Mouse (Mus musculus): ENCODE measurements around the gene Pelo. TPM values are rescaled to one million over a fixed set of nuclear protein-coding genes. Genes with fewer than 3 reads are reported as not detected.

Gene Pelo
- polyA plus RNA-seq, 1 experiment from 2014 or later = 6.8 TPM

DNA sequence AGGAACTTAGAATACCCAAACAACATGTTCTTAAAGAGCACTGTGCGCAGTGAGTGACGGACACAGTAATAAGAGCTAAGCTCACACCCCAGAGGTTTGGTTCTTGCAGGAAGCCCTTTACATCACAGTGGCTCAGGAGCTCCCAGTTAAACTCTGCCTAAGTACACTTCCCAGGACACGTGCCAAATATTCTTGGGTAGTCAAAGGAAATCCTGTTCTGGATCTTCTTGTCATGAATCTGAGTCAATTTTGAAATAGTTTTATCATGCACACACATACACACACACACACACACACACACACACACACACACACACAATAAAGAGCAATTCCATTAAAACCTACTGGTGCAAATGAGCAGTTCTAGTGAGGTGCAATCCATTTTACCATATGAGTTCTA, 18.6 kb downstream of the Pelo start:
- Histone ChIP-seq H3K4me1 (no peaks in the 10 kb centered on the region), H3K4me3 (replicated peaks) (no peak overlapping the region), H3K36me3 (no peaks in the 10 kb centered on the region), H3K4me2 (replicated peaks) (no peak overlapping the region), H3K27me3 (no peaks in the 10 kb centered on the region), H3K9me3 (replicated peaks) (no peaks in the 10 kb centered on the region), H3K27ac (replicated peaks) (no peak overlapping the region), H3K9ac (no peak overlapping the region)
- 83% methylated on average over 3 of the region's 3 CpGs for WGBS
- ATAC-seq (ENCODE audit: insufficient number of reproducible peaks, low FRiP score, low TSS enrichment, low read depth) = no peak

GRCm38 (mm10) chr13:115067968-115068330, 22.0 kb downstream of the Pelo start:
- H3K27me3 ChIP-seq = no peaks in the 10 kb centered on the region
- no peaks in the 10 kb centered on the region for H3K36me3 ChIP-seq
- no peak overlapping the region for H3K27ac ChIP-seq (replicated peaks)
- no peak overlapping the region for H3K4me2 ChIP-seq (replicated peaks)
- H3K4me1 ChIP-seq = no peaks in the 10 kb centered on the region
- H3K9me3 ChIP-seq (replicated peaks) = no peaks in the 10 kb centered on the region
- H3K4me3 ChIP-seq (replicated peaks) = no peak overlapping the region
- WGBS = 76% methylated on average over 1 of the region's 1 CpGs
- no peak for ATAC-seq (ENCODE audit: insufficient number of reproducible peaks, low FRiP score, low TSS enrichment, low read depth)
- H3K9ac ChIP-seq = no peak overlapping the region

DNA sequence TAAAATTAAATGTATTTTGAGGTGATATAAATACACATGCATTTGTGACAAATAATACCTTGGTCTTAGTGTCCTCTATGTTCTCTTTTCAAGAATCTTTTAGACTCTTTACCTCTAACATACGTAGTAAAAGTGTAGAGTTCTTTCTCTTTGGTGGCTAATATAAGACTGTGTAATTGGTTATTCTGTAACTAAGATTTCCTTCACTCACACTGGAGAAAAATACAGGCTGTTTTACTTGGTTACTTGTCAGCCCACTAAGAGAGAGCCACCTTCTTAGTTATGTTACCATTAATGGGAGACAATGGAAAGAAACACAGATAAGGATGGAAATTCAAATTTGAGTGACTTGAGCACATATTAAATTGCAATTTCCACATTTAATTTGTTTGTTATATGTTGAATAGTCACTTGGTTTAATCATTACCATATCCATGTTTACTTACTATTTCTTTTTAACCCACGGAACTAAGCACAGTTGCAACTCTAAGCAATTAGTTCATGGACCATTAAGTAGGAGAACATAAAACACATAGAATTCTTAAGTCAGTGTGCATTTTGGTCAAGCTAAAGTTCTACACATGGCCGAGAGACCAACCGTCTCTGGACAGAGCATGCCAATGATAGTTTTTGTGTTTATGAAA, 22.5 kb downstream of the Pelo start:
- Histone ChIP-seq H3K4me2 (replicated peaks) (no peak overlapping the region), H3K4me1 (no peaks in the 10 kb centered on the region), H3K27ac (replicated peaks) (no peak overlapping the region), H3K27me3 (no peaks in the 10 kb centered on the region), H3K9ac (no peak overlapping the region), H3K9me3 (replicated peaks) (no peaks in the 10 kb centered on the region), H3K4me3 (replicated peaks) (no peak overlapping the region), H3K36me3 (no peaks in the 10 kb centered on the region)
- WGBS = 84% methylated on average over 4 of the region's 4 CpGs
- no peak for ATAC-seq (ENCODE audit: insufficient number of reproducible peaks, low FRiP score, low TSS enrichment, low read depth)

DNA sequence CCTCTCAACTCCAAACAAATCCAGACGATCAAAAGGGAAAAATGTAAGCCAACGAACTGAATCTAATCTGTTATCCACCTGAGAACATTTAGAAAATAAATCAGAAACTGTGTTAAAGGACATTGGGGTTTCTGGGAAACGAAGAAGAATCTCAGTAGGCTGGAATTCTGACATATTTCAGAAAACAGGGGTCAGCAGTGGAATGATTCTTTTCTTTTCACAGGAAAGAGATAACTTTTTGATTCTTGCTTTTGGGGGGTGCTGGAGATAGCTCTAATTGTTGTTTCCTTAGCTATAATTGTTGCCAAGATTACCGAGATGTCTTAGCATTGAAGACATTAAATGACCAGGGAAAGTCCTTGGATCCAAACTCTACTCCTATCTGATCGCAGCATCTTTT, 32.4 kb downstream of the Pelo start:
- Histone ChIP-seq H3K4me3 (replicated peaks) (no peak overlapping the region), H3K36me3 (no peaks in the 10 kb centered on the region), H3K27me3 (no peaks in the 10 kb centered on the region), H3K9ac (no peak overlapping the region), H3K4me1 (no peaks in the 10 kb centered on the region), H3K4me2 (replicated peaks) (no peak overlapping the region), H3K27ac (replicated peaks) (no peak overlapping the region), H3K9me3 (replicated peaks) (no peaks in the 10 kb centered on the region)
- no peak for ATAC-seq (ENCODE audit: insufficient number of reproducible peaks, low FRiP score, low TSS enrichment, low read depth)
- 78% methylated on average over 5 of the region's 5 CpGs for WGBS

GRCm38 (mm10) chr13:115054783-115055182, 35.2 kb downstream of the Pelo start:
- Histone ChIP-seq H3K36me3 (no peaks in the 10 kb centered on the region), H3K4me1 (no peaks in the 10 kb centered on the region), H3K27ac (replicated peaks) (no peak overlapping the region), H3K4me2 (replicated peaks) (no peak overlapping the region), H3K9me3 (replicated peaks) (no peaks in the 10 kb centered on the region), H3K27me3 (no peaks in the 10 kb centered on the region), H3K4me3 (replicated peaks) (no peak overlapping the region), H3K9ac (no peak overlapping the region)
- no peak for ATAC-seq (ENCODE audit: insufficient number of reproducible peaks, low FRiP score, low TSS enrichment, low read depth)
- WGBS = 49% methylated on average over 9 of the region's 9 CpGs

DNA sequence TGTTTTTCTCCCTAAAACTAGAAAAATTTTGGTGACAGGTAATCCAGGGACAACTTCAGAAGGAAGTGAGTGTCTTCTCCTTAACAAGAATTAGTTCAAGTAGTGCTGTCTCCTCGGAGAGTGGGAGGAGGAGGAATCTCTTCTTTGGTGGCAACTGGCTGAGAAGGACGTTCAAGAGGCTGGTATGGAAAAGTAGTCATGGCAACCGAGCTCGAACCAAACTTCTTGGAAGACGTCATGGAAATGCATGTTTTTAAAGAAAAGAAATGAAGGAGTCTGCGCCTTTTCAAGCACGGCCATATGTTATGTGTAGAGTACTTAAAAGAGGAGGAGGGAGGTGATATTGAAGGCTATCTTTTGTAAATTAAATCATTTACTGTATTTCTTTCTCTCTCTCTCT, 37.4 kb downstream of the Pelo start:
- Histone ChIP-seq H3K27ac (replicated peaks) (no peak overlapping the region), H3K4me2 (replicated peaks) (no peak overlapping the region), H3K9ac (no peak overlapping the region), H3K9me3 (replicated peaks) (no peaks in the 10 kb centered on the region), H3K27me3 (no peaks in the 10 kb centered on the region), H3K4me1 (no peaks in the 10 kb centered on the region), H3K4me3 (replicated peaks) (no peak overlapping the region), H3K36me3 (no peaks in the 10 kb centered on the region)
- no peak for ATAC-seq (ENCODE audit: insufficient number of reproducible peaks, low FRiP score, low TSS enrichment, low read depth)
- WGBS = 81% methylated on average over 7 of the region's 7 CpGs

GRCm38 (mm10) chr13:115050660-115051559, 39.1 kb downstream of the Pelo start:
- Histone ChIP-seq H3K4me1 (no peaks in the 10 kb centered on the region), H3K9ac (no peak overlapping the region), H3K27ac (replicated peaks) (no peak overlapping the region), H3K9me3 (replicated peaks) (no peaks in the 10 kb centered on the region), H3K36me3 (no peaks in the 10 kb centered on the region), H3K27me3 (no peaks in the 10 kb centered on the region), H3K4me3 (replicated peaks) (no peak overlapping the region), H3K4me2 (replicated peaks) (no peak overlapping the region)
- 80% methylated on average over 13 of the region's 13 CpGs for WGBS
- ATAC-seq (ENCODE audit: insufficient number of reproducible peaks, low FRiP score, low TSS enrichment, low read depth) = no peak

DNA sequence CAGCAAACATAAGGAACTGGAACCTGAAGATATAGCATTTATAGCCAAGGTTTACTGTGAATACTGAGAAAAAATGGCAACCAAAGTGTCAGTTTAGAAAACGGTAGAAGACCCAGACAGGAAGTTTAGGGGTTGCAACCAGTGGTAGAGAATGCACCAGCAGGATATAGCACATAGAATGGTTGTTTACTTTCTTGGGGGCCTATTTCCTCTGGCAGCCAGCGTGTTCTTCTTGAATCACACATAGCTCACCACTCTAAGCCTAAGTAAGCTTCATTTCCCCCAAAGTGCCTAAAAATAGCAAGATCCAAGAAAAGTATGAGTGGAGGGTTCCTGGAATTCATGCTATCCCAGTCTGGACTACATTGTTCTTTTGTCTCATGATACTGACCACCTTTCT, 47.3 kb downstream of the Pelo start:
- no peaks in the 10 kb centered on the region for H3K9me3 ChIP-seq (replicated peaks)
- no peaks in the 10 kb centered on the region for H3K4me1 ChIP-seq
- H3K4me3 ChIP-seq (replicated peaks) = no peak overlapping the region
- ATAC-seq (ENCODE audit: insufficient number of reproducible peaks, low FRiP score, low TSS enrichment, low read depth) = no peak
- H3K4me2 ChIP-seq (replicated peaks) = no peak overlapping the region
- H3K36me3 ChIP-seq = no peaks in the 10 kb centered on the region
- H3K27ac ChIP-seq (replicated peaks) = no peak overlapping the region
- H3K27me3 ChIP-seq = no peaks in the 10 kb centered on the region
- WGBS = 55% methylated on average over 2 of the region's 2 CpGs
- no peak overlapping the region for H3K9ac ChIP-seq

Other genes with a start within 250 kb of the Pelo start
- 3.4 and 3.5 TPM in 2 replicates for gene Itga2, start 158.1 kb downstream of the Pelo start, polyA plus RNA-seq (2015; fragmentation: Nextera tagmentation; extraction: Ambion mirVana)
- gene Gm49395, start 11.7 kb upstream of the Pelo start, polyA plus RNA-seq (2015; fragmentation: Nextera tagmentation; extraction: Ambion mirVana) = 3.4 and 5.0 TPM in 2 replicates
- 8.1 TPM in 2 replicates for gene Itga1, start 11.8 kb upstream of the Pelo start, polyA plus RNA-seq (2015; fragmentation: Nextera tagmentation; extraction: Ambion mirVana)